Mouse (Mus musculus): ENCODE measurements around the gene Cebpzos.

The Cebpzos gene

GRCm38 (mm10) chr17:78916369-78916813, at the start of gene Cebpzos:
Cebpzos (plus strand) TSS chr17:78916500.
- peak; percentile 39 for DNase-seq (ENCODE audit: low spot score)

GRCm38 (mm10) chr17:78873886-78874285, 42.4 kb upstream of the Cebpzos start:
- no peak for DNase-seq (ENCODE audit: low spot score)

GRCm38 (mm10) chr17:78881878-78882304, 34.4 kb upstream of the Cebpzos start:
- DNase-seq (ENCODE audit: low spot score), result no peak

GRCm38 (mm10) chr17:78882401-78883112, 33.7 kb upstream of the Cebpzos start, which contains the start of gene Eif2ak2:
Eif2ak2 (minus strand) TSS chr17:78882573.
- peak; percentile 39 for DNase-seq (ENCODE audit: low spot score)

- no peak for DNase-seq (ENCODE audit: low spot score)
These were observed 33.0 kb upstream of the Cebpzos start for GRCm38 (mm10) chr17:78883291-78883690.

GRCm38 (mm10) chr17:78885286-78886065, 30.8 kb upstream of the Cebpzos start:
- no peak for DNase-seq (ENCODE audit: low spot score)

- DNase-seq (ENCODE audit: low spot score), result no peak
These were observed 27.7 kb upstream of the Cebpzos start for GRCm38 (mm10) chr17:78888554-78888953.

GRCm38 (mm10) chr17:78889184-78889583, 27.1 kb upstream of the Cebpzos start:
- no peak for DNase-seq (ENCODE audit: low spot score)

GRCm38 (mm10) chr17:78891020-78891419, 25.3 kb upstream of the Cebpzos start:
- no peak for DNase-seq (ENCODE audit: low spot score)

- no peak for DNase-seq (ENCODE audit: low spot score)
These were observed 21.3 kb upstream of the Cebpzos start for GRCm38 (mm10) chr17:78894991-78895390.

- no peak for DNase-seq (ENCODE audit: low spot score)
These were observed 20.9 kb upstream of the Cebpzos start for GRCm38 (mm10) chr17:78895394-78895793.

- DNase-seq (ENCODE audit: low spot score), result no peak
These were observed 13.1 kb upstream of the Cebpzos start for GRCm38 (mm10) chr17:78903158-78903557.

- no peak for DNase-seq (ENCODE audit: low spot score)
These were observed 9.4 kb upstream of the Cebpzos start, which contains the start of gene Sult6b1 for GRCm38 (mm10) chr17:78906892-78907291. Sult6b1 (minus strand) TSS chr17:78906992.

GRCm38 (mm10) chr17:78909374-78909773, 6.9 kb upstream of the Cebpzos start:
- no peak for DNase-seq (ENCODE audit: low spot score)

GRCm38 (mm10) chr17:78912861-78913281, 3.4 kb upstream of the Cebpzos start:
- DNase-seq (ENCODE audit: low spot score), result no peak

GRCm38 (mm10) chr17:78913921-78914320, 2.4 kb upstream of the Cebpzos start:
- DNase-seq (ENCODE audit: low spot score), result no peak

- DNase-seq (ENCODE audit: low spot score), result no peak
These were observed 528 bp upstream of the Cebpzos start for GRCm38 (mm10) chr17:78915772-78916171.

GRCm38 (mm10) chr17:78916899-78917298, 599 bp downstream of the Cebpzos start:
- no peak for DNase-seq (ENCODE audit: low spot score)

GRCm38 (mm10) chr17:78917696-78918095, 1.4 kb downstream of the Cebpzos start:
- DNase-seq (ENCODE audit: low spot score), result no peak

GRCm38 (mm10) chr17:78935857-78936256, 19.6 kb downstream of the Cebpzos start:
- no peak for DNase-seq (ENCODE audit: low spot score)

- DNase-seq (ENCODE audit: low spot score), result peak; percentile 77
These were observed 20.3 kb downstream of the Cebpzos start, which contains the start of the genes Cebpz and Ndufaf7 for GRCm38 (mm10) chr17:78936466-78937228. Cebpz (minus strand) TSS chr17:78937066. Ndufaf7 (plus strand) TSS chr17:78937136.

- no peak for DNase-seq (ENCODE audit: low spot score)
These were observed 21.0 kb downstream of the Cebpzos start for GRCm38 (mm10) chr17:78937229-78937853.
